Mouse (Mus musculus): Measurements from ENCODE around the gene Fem1a.

Gene Fem1a

DNA sequence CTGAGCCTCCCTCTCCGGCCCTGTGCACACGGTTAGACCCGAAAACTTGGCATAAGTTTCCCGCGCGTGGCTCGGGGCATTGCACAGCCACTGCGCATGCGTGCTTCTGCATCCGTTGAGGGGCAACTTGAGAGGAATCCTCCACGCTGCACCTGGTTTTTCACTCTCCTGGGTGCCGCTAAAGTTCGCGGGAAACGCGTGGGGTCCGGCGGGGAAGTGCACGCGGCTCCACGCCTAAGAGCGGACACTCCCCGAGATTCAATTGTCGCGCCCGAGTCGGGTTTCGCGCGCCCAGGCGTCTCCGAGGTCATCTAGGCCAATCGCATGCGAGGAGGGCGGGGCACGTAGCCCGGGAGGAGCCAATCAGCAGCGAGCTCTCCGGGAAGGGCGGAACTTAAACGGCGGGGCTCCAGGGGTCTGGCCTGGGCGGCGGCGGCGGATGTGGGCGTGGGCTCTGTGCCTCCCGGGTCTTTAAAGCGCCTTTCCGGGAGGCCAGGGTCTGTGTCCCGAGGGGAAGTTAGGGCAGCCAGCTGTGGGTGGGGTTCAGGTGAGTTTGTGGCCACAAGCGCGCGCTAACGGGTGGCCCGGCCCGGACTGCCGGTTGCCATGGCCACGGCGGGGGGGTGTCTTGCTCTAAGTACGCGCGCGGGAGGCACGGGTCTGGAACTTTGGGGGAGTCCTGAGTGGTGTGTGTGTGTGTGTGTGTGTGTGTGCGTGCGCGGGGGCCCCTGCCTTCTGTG lies 47.4 kb downstream of the Fem1a start:
- peak; percentile 86 to 89 for DNase-seq (ENCODE audit: low spot score in 2 of 2)

DNA sequence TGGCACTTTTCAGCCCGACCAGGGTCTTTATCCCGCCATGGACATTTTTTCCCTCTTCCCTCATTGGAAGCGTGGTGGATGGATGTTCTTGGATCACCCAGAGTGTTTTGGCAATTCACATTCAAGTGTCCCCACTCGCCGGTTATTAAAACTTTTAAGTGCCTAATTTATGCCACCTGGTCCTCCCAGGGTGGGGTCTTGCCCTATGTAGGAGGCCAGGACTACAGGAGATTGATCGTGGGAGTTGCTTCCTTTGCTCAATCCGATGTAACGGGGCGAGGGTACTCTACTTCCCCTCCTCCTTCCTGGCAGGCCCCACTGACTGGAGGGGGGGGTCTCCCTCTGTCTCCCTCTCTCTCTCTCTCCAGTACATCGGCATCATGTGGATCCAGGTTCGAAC lies 48.1 kb downstream of the Fem1a start:
- DNase-seq (ENCODE audit: low spot score in 2 of 2), result no peak

DNA sequence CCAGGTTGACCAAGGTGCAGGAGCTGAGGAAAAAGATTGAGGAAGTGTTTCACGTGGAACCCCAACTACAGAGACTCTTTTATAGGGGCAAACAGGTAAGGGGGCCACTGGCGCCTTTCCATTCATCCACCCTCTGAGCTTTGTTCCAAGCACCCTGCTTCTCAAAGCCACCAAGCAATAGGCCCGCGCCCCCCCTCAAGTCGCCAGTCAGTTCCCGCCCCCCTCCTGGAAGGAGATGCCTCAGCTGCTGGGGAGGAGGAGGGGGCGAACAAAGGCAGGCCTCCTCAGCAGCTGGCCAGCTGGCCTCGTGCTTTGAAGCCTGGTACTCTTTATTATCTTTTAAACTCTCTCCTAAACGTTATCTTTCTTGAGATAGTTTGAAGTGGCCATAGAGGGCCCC lies 48.5 kb downstream of the Fem1a start:
- DNase-seq (ENCODE audit: low spot score in 2 of 2), result no peak

DNA sequence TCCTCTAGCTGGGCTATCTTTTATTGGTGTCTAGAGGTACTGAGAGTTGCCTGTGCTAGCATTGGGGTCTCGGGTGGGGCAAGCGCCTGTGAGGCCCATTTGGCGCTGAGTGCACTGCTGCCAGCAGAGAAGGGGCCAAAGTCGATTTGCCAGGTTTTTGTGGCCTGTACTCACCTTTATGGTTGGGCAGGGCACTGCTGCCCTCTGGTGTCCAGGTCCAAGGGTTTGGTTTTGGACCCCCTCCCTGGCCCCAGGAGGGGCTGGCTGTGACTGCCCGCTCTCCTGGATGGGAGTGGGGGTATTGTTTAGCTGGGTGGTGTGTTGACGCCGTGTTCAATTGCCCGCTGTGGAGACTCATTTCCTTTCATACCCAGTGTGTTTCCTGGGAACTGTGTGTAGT lies 49.2 kb downstream of the Fem1a start:
- DNase-seq (ENCODE audit: low spot score in 2 of 2), result no peak

DNA sequence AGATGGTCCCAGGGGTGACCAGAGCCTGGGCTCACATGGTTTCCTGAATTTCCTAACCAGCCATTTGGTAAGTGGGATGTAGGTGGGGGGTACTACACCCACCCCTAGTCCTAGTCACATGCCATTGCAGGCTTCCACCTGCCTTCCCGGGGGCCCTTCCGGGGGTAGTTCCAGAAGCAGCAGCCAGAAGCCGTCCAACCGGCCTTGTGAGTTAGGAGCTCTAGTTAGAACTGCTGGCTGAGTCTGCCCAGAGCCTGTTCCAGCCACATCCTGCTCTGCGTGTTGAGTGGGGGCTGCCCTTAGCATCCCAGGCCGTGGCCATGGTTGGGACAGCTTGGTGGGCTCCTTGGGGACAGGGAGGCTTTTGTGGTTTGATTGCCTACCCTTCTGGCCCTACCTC lies 51.5 kb downstream of the Fem1a start:
- no peak for DNase-seq (ENCODE audit: low spot score in 2 of 2)

DNA sequence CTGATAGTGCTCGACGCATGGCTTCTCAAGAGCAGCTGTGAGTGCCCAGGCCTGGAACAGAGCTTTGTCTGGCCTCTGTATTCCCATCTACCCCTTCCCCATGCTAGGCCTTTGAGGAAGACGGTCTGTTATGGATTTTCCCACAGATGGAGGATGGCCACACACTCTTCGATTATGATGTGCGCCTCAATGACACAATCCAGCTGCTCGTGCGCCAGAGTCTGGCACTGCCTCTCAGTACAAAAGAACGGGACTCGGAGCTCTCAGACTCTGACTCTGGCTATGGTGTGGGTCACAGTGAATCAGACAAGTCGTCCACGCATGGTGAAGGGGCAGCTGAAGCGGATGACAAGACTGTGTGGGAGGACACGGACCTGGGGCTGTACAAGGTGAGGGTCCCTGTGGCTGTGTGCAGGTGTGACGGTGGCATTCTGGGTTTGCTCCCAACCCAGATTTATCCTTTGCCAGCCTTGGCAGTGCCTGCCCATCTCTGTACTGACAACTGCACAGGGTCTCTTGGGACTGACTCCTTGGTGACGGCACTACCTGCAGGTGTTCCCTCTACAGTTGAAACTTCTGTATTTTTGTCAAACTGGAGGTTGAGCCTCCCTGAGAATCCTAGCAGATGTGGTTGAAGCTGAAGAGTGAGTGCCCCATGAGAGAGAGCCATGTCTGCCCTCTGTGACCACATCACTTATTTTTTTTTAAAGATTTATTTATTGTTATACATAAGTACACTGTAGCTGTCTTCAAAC lies 52.8 kb downstream of the Fem1a start:
- DNase-seq (ENCODE audit: low spot score in 2 of 2), result no peak

Data from frontal cortex, postnatal 36 days (tissue).